Mouse (Mus musculus): ENCODE results near the gene Nup160.
A peak's percentile ranks its signal among the peaks of the same experiment; 100 is the strongest.

Nup160 gene

GRCm38 (mm10) chr2:90660947-90661346 lies 16.1 kb upstream of the Nup160 start:
- DNase-seq (ENCODE audit: extremely low spot score, low spot score), result no peak

DNA sequence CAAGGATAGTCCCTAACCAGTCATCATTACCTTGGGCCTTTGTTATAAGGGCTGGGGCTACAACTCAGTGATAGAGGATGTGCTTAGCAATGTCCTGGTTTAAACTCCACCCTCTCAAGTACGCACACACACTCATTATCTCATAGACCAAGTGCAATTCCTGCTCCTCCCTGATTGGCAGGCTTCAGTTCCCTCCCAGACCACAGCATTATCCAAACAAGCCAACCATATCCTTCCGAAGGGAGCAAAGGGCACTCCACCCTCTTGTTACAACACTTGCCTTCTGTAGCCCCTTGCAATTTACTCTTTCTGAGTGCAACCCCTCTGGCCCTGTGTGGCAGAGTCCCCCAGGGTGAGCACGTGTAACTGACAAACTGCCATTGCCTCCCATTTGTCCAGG lies 15.6 kb upstream of the Nup160 start:
- DNase-seq (ENCODE audit: extremely low spot score, low spot score), result no peak

DNA sequence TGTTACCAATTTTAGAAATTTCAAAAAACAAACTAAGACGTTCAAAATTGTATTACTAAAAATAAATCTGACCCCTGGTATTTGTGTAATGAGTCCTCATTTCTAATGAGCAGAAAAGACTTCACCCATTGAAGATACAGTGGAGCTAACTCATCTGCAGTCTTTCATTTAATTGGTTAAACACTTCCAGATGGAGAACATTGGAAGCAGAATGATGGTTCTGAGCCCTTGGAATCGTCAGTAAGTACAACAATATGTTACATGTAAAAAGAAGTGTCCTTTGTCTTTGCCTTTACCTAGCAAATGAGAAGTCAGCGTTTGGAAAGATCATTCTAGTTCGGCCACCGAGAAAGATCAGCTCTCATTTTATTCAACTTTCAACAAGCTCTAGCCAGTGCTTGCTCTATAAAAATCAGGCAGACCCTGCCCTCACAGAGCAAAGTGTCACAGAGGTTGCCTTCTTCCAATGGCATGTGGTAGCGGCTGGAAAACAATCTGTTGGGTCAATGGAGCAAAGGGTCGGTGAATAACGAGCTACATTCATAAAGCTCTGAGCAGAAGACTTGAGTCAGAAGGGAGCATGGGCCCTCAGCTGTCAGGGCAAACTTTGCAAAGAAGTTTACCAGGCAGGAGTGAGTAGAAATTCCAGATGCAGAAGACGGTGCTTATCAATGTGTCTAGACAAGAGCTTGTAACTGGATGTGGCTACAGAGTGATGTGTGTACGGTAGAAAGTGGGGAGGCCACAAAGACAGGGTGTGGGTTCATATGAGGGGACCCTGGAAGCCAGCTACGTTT lies 10.2 kb upstream of the Nup160 start:
- DNase-seq (ENCODE audit: extremely low spot score, low spot score), result peak; percentile 34

- peak; percentile 37 for DNase-seq (ENCODE audit: extremely low spot score, low spot score)
Measured at GRCm38 (mm10) chr2:90667388-90668265, 9.4 kb upstream of the Nup160 start.

- DNase-seq (ENCODE audit: extremely low spot score, low spot score), result no peak
Measured at GRCm38 (mm10) chr2:90670343-90670742, 6.7 kb upstream of the Nup160 start.

- no peak for DNase-seq (ENCODE audit: extremely low spot score, low spot score)
Measured at GRCm38 (mm10) chr2:90673339-90673738, 3.7 kb upstream of the Nup160 start.

- no peak for DNase-seq (ENCODE audit: extremely low spot score, low spot score)
Measured at GRCm38 (mm10) chr2:90674555-90674954, 2.5 kb upstream of the Nup160 start.

- DNase-seq (ENCODE audit: extremely low spot score, low spot score), result no peak
Measured at GRCm38 (mm10) chr2:90675488-90675887, 1.5 kb upstream of the Nup160 start.

DNA sequence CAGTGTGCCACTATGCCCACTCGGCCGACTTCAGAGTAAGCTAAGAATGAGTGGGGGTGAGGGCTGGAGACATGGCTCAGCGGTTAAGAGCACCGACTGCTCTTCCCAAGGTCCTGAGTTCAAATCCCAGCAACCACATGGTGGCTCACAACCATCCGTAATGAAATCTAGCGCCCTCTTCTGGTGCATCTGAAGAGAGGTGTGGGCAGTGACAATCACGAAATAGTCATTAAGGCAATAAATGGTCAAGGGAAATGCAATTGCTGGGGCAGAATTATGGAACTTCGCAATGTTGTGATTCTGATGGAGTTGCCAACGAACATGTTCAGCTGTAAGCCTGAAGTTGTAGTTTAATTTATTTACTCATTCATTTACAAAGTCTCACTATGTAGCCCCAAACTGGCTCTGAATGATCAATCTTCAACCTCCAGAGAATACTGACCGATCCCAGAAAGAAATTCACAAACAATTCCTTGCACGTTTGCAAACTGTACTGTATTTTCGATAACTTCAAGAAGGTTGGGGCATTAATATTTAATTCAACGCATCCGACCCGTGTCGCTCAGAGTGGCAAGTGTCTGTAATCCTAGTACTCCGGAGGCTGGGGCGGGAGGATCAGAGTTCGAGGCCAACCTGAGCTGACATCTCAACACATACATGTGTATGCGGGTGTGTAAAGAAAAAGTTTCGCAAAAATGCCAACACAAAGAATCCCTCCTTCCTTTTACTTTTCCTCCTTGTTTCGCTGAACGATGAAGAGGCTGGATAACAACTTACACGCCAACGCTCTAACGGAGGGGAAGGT lies 1.4 kb downstream of the Nup160 start:
- DNase-seq (ENCODE audit: extremely low spot score, low spot score), result peak; percentile 20

DNA sequence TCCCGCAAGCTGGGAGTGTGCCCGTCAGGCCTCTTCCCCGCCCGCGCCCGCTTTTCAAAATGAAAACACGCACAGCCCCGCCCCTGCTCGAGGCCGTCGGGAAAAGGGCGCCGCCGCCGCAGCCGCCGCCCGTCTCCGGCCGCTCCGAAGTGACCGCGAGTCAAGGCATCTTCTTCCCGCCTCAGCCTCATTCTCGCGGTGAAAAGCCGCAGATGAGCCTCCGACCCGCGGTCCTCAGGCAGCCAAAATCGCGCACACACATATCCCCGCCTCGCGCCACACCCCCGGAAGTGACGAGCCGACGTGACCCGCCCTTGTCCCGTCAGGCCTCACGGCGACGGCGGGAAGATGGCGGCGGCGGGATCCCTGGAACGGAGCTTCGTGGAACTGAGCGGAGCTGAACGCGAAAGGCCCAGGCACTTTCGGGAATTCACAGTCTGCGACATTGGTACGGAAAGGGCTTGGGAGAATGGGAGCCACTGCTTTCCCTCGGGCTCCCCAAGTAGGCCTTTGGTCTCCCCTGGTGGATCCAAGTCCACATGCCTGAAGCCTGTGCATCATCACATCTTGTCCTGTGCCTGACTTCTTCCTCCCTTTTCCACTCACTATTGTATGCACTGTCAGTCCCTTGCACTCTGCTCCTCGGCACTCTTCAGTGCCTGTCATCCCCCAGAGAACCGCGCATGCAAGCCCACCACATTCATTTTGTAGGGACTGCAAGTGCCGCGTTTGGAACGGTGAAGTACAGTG lies 2.2 kb downstream of the Nup160 start:
- DNase-seq (ENCODE audit: extremely low spot score, low spot score), result peak; percentile 99

GRCm38 (mm10) chr2:90700943-90701342 lies 23.9 kb downstream of the Nup160 start:
- no peak for DNase-seq (ENCODE audit: extremely low spot score, low spot score)

GRCm38 (mm10) chr2:90708548-90708947 lies 31.5 kb downstream of the Nup160 start:
- DNase-seq (ENCODE audit: extremely low spot score, low spot score), result no peak

GRCm38 (mm10) chr2:90715555-90716092 lies 38.6 kb downstream of the Nup160 start:
- DNase-seq (ENCODE audit: extremely low spot score, low spot score), result no peak

DNA sequence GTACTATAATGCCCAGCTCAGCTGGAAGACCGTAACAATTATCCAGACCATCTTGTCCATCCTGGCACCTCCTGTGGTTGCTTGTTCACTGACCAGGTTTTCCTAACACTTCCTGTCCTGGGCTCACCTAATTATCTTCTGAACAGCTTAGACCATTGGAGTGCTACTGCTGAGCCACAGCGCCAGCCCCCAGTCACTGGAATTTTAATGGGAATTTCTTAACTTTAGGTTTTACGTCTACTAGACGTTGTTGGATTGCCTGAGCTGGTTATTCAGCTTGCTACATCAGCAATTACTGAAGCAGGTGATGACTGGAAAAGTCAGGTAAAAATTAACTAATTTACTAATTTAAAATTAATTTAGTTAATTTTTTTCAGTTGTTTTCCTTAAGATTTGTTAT lies 40.4 kb downstream of the Nup160 start:
- no peak for DNase-seq (ENCODE audit: extremely low spot score, low spot score)

GRCm38 (mm10) chr2:90717948-90718347 lies 40.9 kb downstream of the Nup160 start:
- DNase-seq (ENCODE audit: extremely low spot score, low spot score), result no peak

- DNase-seq (ENCODE audit: extremely low spot score, low spot score), result no peak
Measured at GRCm38 (mm10) chr2:90726818-90727217, 49.8 kb downstream of the Nup160 start.

GRCm38 (mm10) chr2:90735326-90735725 lies 58.3 kb downstream of the Nup160 start:
- DNase-seq (ENCODE audit: extremely low spot score, low spot score), result no peak

GRCm38 (mm10) chr2:90738801-90739200 lies 61.8 kb downstream of the Nup160 start:
- DNase-seq (ENCODE audit: extremely low spot score, low spot score), result no peak

- no peak for DNase-seq (ENCODE audit: extremely low spot score, low spot score)
Measured at GRCm38 (mm10) chr2:90739327-90739726, 62.3 kb downstream of the Nup160 start.

DNA sequence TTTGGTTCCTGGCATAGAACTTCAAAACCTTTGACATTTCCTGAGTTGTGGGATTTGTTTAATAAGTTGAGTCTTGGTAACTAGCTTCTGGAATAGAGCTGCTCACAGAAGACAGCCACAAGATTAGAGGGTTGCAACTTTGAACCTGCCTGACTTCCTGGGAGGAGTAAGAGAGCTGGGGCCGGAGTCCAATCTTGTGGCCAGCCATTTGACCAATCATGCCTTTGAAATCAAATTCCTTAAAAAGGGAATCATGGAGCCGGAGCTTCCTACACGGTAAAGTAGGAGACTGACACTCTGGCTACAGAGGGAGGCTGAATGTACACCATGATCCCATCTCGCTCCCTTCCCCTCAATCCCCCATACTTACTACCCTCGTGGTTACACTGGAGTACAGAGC lies 62.9 kb downstream of the Nup160 start:
- DNase-seq (ENCODE audit: extremely low spot score, low spot score), result no peak

All from neural tube, embryonic 10.5 days (tissue).